Mouse (Mus musculus): Measurements from ENCODE around the gene Gm10375. TPM values are rescaled to one million over a fixed set of nuclear protein-coding genes. Genes with fewer than 3 reads are reported as not detected.
"Not testable (repeated sequence)": the region's sequence is repeated elsewhere in the genome, so short reads cannot be mapped to it uniquely, and the experiment has no call there.

Gm10375 gene
- polyA plus RNA-seq (2015; fragmentation: Nextera tagmentation; extraction: Ambion mirVana), result not detected in 2 replicates

DNA sequence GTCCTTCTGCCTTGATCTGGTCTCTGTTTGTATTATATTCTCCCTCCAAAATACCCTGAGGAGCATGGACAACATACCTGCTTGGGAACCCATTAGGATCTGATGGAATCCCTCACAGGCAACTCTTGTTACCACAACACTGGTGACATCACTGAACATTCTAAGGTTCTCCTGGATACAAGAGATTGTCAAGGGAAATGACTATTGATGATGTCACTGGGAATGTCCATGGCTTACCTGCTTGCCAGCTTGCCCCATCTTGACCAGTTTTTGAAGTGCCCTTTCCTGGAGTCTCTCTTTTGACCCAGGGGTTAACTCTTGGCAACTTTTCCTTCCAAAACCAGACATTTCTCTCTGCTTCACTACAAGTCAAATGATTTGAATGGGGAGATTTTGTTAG lies at the start of gene Gm10375:
Gene Gm10375 (minus strand): TSS at position 101 of the 400 bp plus-strand sequence.
- not testable (repeated sequence) for H3K4me2 ChIP-seq; H3K4me1 ChIP-seq; H3K27me3 ChIP-seq (replicated peaks); H3K27ac ChIP-seq; H3K36me3 ChIP-seq; H3K9ac ChIP-seq; ATAC-seq (ENCODE audit: insufficient read depth, low FRiP score, low read depth); H3K4me3 ChIP-seq (replicated peaks); H3K9me3 ChIP-seq

DNA sequence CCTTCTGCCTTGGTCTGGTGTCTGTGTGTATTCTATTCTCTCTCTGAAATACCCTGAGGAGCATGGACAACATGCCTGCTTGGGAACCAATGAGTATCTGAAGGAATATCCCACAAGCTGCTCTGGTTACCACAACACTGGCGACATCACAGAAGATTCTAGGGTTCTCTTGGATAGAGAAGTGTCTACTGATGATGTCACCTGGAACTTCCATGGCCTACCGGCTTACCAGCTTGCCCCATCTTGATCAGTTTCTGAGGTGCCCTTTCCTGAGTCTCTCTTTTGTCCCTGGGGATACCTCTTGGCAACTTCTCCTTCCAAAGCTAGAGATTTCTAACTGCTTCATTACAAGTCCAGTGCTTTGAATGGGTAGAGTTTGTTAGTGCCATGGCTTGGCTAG lies 28.8 kb downstream of the Gm10375 start, which contains the start of gene Gm17654:
Gene Gm17654 (minus strand): TSS at position 101 of the 400 bp plus-strand sequence.
- H3K4me2 ChIP-seq; H3K4me1 ChIP-seq; H3K4me3 ChIP-seq (replicated peaks); H3K9ac ChIP-seq; H3K27me3 ChIP-seq (replicated peaks); H3K36me3 ChIP-seq; H3K9me3 ChIP-seq; ATAC-seq (ENCODE audit: insufficient read depth, low FRiP score, low read depth); H3K27ac ChIP-seq: not testable (repeated sequence)
- 81% methylated on average over 1 of the region's 2 CpGs for WGBS

DNA sequence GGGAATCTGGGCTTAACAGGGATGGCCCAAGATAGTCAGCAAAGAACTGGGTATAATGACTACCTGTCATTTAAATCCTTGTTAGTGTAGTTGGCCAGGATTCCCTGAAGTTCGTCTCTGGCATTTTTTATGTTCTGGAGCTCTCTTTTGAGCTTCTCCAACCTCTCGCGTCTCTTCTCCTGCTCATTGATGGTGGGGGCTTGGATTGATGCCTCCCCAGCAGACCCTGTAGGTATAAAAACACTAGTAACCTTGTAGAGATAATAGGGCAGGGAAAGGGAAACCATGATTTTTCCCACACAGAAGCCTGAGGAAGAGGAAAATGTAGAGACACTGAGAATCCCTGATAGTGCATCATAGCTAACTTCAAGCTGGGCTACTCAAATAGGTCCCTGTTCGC lies 29.8 kb downstream of the Gm10375 start:
- H3K27ac ChIP-seq; H3K4me2 ChIP-seq; ATAC-seq (ENCODE audit: insufficient read depth, low FRiP score, low read depth); H3K27me3 ChIP-seq (replicated peaks); H3K36me3 ChIP-seq; H3K9ac ChIP-seq; H3K9me3 ChIP-seq; H3K4me1 ChIP-seq; H3K4me3 ChIP-seq (replicated peaks): not testable (repeated sequence)
- 93% methylated on average over 4 of the region's 4 CpGs for WGBS

Other genes with a start within 250 kb of the Gm10375 start
- gene Gm8138, start 191.7 kb downstream of the Gm10375 start, polyA plus RNA-seq (2015; fragmentation: Nextera tagmentation; extraction: Ambion mirVana), result not detected in 2 replicates
- not detected in 2 replicates for gene Gm5799, start 64.4 kb downstream of the Gm10375 start, polyA plus RNA-seq (2015; fragmentation: Nextera tagmentation; extraction: Ambion mirVana)
- not detected in 2 replicates for gene Gm17654, start 28.9 kb downstream of the Gm10375 start, polyA plus RNA-seq (2015; fragmentation: Nextera tagmentation; extraction: Ambion mirVana)
- gene Gm8165, start 69.2 kb upstream of the Gm10375 start, polyA plus RNA-seq (2015; fragmentation: Nextera tagmentation; extraction: Ambion mirVana), result not detected in 2 replicates
- gene Gm7324, start 89.8 kb upstream of the Gm10375 start, polyA plus RNA-seq (2015; fragmentation: Nextera tagmentation; extraction: Ambion mirVana), result 0.73 and 1.6 TPM in 2 replicates
- not detected in 2 replicates for gene Gm16506, start 119.5 kb upstream of the Gm10375 start, polyA plus RNA-seq (2015; fragmentation: Nextera tagmentation; extraction: Ambion mirVana)
- gene Gm6526, start 139.9 kb upstream of the Gm10375 start, polyA plus RNA-seq (2015; fragmentation: Nextera tagmentation; extraction: Ambion mirVana), result not detected in 2 replicates
- not detected in 2 replicates for gene Gm8180, start 176.7 kb upstream of the Gm10375 start, polyA plus RNA-seq (2015; fragmentation: Nextera tagmentation; extraction: Ambion mirVana)